Mouse (Mus musculus): ENCODE results near the gene Ttc19. TPM values are rescaled to one million over a fixed set of nuclear protein-coding genes. Genes with fewer than 3 reads are reported as not detected.

The Ttc19 gene
- polyA plus RNA-seq, 1 experiment: 19.1 TPM

Other genes starting within 250 kb of the Ttc19 start
- 42.5 and 43.9 TPM in 2 replicates for gene Adora2b, start 32.5 kb upstream of the Ttc19 start, polyA plus RNA-seq (2012; rRNA removed)
- gene Zswim7, start 98 bp upstream of the Ttc19 start, polyA plus RNA-seq (2012; rRNA removed): 20.0 and 22.4 TPM in 2 replicates
- gene Pigl, start 177.0 kb downstream of the Ttc19 start, polyA plus RNA-seq (2012; rRNA removed): 8.7 and 9.4 TPM in 2 replicates
- gene Ncor1, start 177.1 kb downstream of the Ttc19 start, polyA plus RNA-seq (2012; rRNA removed): 76.2 and 109 TPM in 2 replicates